Mouse (Mus musculus): Measurements from ENCODE around the gene Rims3. TPM values are rescaled to one million over a fixed set of nuclear protein-coding genes. Genes with fewer than 3 reads are reported as not detected.

Rims3 gene
- polyA plus RNA-seq, 1 experiment from 2014 or later, result 0.51 TPM

DNA sequence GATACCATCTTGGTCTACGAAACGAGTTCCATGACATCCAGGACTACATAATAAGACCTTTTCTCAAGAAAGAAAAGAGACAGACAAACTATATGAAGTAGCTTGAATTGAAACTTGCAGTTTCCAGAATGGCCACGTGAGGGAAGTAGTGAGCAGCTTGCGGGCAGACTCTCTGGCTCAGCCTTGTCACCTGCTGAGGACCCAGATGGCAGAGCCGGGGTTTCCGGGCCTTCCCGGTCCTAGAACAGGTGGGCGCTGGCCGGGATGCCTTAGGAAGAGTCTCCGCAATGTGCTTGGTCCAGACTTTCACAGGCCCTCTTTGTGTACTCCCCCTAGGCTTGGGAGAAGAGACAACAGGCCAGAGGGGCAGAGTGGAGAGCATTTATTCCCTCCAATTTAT is 3.7 kb upstream of the Rims3 start:
- Histone ChIP-seq H3K27me3 (replicated peaks) (peaks cover 89% of the 10 kb centered on the region), H3K9me3 (no peaks in the 10 kb centered on the region), H3K27ac (replicated peaks) (no peak overlapping the region), H3K9ac (no peak overlapping the region), H3K36me3 (no peaks in the 10 kb centered on the region), H3K4me2 (no peak overlapping the region), H3K4me1 (0 out of 2 replicates have a peak, but pooled peaks cover 6% of the 10 kb centered on the region), H3K4me3 (no peak overlapping the region)
- WGBS, result 2% methylated on average over 10 of the region's 10 CpGs
- ATAC-seq (ENCODE audit: extremely low read depth, insufficient number of reproducible peaks, low FRiP score, low TSS enrichment), result no peak

DNA sequence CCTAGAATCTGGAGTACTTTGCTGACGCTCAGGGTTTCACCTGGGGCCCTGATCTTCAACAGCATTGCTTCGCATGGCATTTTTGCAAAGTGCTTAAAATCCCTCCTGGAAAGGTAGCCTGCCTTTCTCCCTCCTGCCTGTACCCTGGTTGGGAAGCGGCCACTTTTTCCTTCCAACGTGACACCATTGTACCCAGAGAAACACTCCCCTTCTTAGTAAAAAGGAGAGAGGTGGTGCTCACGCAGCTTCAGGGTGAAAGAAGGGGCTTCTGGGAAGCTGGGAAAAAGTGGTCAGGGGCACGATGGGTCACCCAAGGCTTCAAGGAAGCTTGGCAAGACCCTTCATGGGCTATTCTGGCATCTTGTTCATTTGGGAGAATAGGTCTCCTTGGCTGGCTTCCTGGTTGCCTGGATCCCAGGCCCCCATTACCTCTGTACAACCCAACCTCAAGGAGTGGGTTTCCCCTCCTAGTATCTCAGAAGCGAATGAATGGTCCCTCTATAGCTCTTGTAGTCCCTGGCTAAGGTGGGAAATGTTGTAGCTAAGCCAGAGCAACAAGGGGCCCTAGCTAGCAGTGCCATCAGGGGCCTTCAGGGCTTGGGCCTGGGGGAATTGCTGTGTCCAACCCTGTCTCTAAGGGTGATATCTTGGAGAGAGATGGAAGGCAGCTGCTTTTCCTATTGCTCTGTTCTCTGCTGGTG is 894 bp downstream of the Rims3 start:
- H3K36me3 ChIP-seq, result no peaks in the 10 kb centered on the region
- no peak for ATAC-seq (ENCODE audit: extremely low read depth, insufficient number of reproducible peaks, low FRiP score, low TSS enrichment)
- H3K27me3 ChIP-seq (replicated peaks), result peaks cover 87% of the 10 kb centered on the region
- WGBS, result 34% methylated on average over 7 of the region's 7 CpGs
- H3K4me3 ChIP-seq, result peak overlapping the region; percentile 64
- peak overlapping the region; percentile 90 for H3K4me2 ChIP-seq
- no peak overlapping the region for H3K9ac ChIP-seq
- H3K4me1 ChIP-seq, result peaks cover 17% of the 10 kb centered on the region
- H3K9me3 ChIP-seq, result no peaks in the 10 kb centered on the region
- H3K27ac ChIP-seq (replicated peaks), result no peak overlapping the region

DNA sequence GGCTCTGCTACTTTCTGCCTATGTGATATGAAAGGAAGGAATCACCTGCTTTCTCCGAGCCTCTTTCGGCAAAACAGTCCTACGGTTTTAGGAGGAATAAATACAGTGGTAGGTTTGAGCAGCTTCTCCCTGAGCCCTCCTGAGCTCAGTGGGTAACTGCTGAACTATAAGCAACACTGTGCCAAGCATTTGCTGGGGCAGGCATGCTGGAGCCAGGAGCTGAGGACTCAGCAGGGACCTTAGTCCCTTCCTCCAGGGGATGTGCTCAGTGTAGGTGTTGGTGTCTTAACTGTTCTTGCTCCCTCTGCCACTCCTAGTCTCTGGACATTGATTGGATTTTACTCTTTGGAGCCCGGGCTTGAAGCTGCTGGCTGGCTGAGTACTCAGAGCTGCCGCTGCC is 1.8 kb downstream of the Rims3 start:
- 34% methylated on average over 5 of the region's 5 CpGs for WGBS
- Histone ChIP-seq H3K27ac (replicated peaks) (no peak overlapping the region), H3K4me2 (no peak overlapping the region), H3K9ac (no peak overlapping the region), H3K36me3 (no peaks in the 10 kb centered on the region), H3K4me1 (peaks cover 26% of the 10 kb centered on the region), H3K9me3 (no peaks in the 10 kb centered on the region), H3K4me3 (no peak overlapping the region), H3K27me3 (replicated peaks) (peaks cover 84% of the 10 kb centered on the region)
- no peak for ATAC-seq (ENCODE audit: extremely low read depth, insufficient number of reproducible peaks, low FRiP score, low TSS enrichment)

DNA sequence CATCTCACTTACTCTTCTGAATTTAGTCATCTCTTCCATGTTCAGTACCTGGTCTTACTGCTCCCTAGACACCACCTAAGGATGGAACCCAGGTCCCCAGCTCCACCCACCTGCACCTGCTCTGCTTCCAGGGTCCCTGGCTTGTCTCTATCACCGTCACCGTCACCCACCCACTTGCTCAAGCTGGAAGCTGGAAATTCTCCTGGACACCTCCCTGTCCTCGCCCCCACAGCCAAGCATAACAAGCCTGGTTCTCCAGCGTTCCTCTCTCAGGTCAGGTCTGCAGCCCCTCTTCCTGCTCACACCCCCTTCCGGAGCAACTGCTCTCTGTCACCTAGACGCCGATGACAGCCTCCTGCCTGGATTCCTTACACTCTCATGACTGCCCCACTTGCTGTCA is 5.2 kb downstream of the Rims3 start:
- Histone ChIP-seq H3K27me3 (replicated peaks) (peaks cover 54% of the 10 kb centered on the region), H3K9me3 (no peaks in the 10 kb centered on the region), H3K4me2 (peak overlapping the region; percentile 6; the same call in 1 of the 2 replicates), H3K9ac (peak overlapping the region; percentile 20; the same call in 1 of the 2 replicates), H3K4me1 (peaks cover 23% of the 10 kb centered on the region), H3K4me3 (no peak overlapping the region), H3K27ac (replicated peaks) (no peak overlapping the region), H3K36me3 (no peaks in the 10 kb centered on the region)
- WGBS, result 14% methylated on average over 7 of the region's 7 CpGs
- 0 out of 2 replicates have a peak, but pooled peaks have one; percentile 30 for ATAC-seq (ENCODE audit: extremely low read depth, insufficient number of reproducible peaks, low FRiP score, low TSS enrichment)

DNA sequence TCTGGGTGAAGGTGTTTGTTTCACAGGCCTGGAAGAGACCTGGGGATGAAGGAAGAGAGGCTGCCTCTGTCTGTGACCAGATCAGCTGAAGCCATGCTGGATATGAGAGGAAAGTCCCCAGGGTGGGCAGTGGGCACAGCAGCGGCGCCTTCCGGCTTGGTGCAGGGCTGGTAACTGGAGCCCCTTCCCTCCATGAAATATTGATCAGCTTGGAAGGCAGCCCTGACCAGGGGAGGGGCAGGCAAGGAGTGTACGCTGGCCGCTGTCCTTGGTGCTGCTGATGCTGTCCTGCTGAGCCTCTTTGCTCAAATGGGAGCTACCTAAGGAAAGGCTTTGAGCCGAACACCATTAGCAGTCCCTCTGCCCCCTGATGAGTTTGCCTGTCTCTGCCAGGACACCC is 11.6 kb downstream of the Rims3 start:
- peaks cover 37% of the 10 kb centered on the region; the same call in 1 of the 2 replicates for H3K27me3 ChIP-seq (replicated peaks)
- H3K36me3 ChIP-seq, result no peaks in the 10 kb centered on the region
- WGBS, result 7% methylated on average over 6 of the region's 6 CpGs
- H3K27ac ChIP-seq (replicated peaks), result no peak overlapping the region
- H3K4me1 ChIP-seq, result peaks cover 1% of the 10 kb centered on the region
- H3K9me3 ChIP-seq, result no peaks in the 10 kb centered on the region
- no peak for ATAC-seq (ENCODE audit: extremely low read depth, insufficient number of reproducible peaks, low FRiP score, low TSS enrichment)
- no peak overlapping the region for H3K4me3 ChIP-seq
- H3K4me2 ChIP-seq, result no peak overlapping the region
- H3K9ac ChIP-seq, result no peak overlapping the region

DNA sequence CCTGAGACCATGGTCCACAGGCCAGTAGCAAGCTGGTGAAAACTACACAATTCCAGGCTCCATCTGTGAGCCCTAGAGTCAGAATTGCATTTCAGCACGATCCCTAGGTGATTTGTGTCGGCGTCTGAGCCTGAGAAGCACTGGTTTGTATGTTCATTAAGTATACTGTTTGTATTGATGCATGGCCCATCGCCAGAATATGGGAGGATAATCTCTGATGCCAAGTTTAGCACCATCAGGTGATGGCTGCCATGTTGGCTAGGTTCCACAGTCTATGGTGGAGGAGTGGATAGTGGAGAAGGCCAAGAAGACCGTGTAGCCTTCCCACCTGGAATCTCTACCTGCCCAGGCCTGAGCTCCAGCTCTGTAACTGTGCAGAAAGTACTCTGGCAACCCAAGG is 13.6 kb downstream of the Rims3 start:
- H3K4me2 ChIP-seq, result no peak overlapping the region
- no peaks in the 10 kb centered on the region for H3K9me3 ChIP-seq

DNA sequence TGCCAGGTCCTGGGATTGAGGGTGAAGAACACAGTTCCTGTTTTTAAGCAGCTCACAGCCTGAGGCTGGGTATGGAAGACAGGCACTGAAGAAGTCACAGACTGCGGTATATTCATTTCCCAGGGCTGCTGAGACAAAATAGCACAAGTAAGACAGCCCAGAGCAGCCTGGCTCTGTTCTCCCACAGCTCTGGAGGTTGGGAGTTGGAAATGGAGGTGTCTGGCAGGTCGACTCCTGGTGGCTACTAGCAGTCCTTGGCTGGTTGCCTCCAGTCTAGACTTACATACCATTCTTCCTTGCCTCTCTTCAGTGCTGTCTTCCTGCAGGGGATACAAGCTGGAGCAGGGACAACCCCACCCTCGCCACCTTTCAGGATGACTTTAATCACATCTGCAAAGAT is 14.4 kb downstream of the Rims3 start:
- ATAC-seq (ENCODE audit: extremely low read depth, insufficient number of reproducible peaks, low FRiP score, low TSS enrichment), result no peak
- no peaks in the 10 kb centered on the region for H3K4me1 ChIP-seq
- no peak overlapping the region for H3K27ac ChIP-seq (replicated peaks)
- H3K27me3 ChIP-seq (replicated peaks), result peaks cover 39% of the 10 kb centered on the region; the same call in 1 of the 2 replicates
- H3K4me3 ChIP-seq, result no peak overlapping the region
- no peak overlapping the region for H3K9ac ChIP-seq
- H3K9me3 ChIP-seq, result no peaks in the 10 kb centered on the region
- 54% methylated on average over 3 of the region's 3 CpGs for WGBS
- no peak overlapping the region for H3K4me2 ChIP-seq
- no peaks in the 10 kb centered on the region for H3K36me3 ChIP-seq

More for the DNA sequence above, 13.6 kb downstream of the Rims3 start:
- no peaks in the 10 kb centered on the region for H3K4me1 ChIP-seq
- no peak overlapping the region for H3K9ac ChIP-seq
- no peak for ATAC-seq (ENCODE audit: extremely low read depth, insufficient number of reproducible peaks, low FRiP score, low TSS enrichment)
- H3K36me3 ChIP-seq, result no peaks in the 10 kb centered on the region
- H3K27ac ChIP-seq (replicated peaks), result no peak overlapping the region
- no peak overlapping the region for H3K4me3 ChIP-seq
- 70% methylated on average over 5 of the region's 5 CpGs for WGBS
- peaks cover 38% of the 10 kb centered on the region; the same call in 1 of the 2 replicates for H3K27me3 ChIP-seq (replicated peaks)

DNA sequence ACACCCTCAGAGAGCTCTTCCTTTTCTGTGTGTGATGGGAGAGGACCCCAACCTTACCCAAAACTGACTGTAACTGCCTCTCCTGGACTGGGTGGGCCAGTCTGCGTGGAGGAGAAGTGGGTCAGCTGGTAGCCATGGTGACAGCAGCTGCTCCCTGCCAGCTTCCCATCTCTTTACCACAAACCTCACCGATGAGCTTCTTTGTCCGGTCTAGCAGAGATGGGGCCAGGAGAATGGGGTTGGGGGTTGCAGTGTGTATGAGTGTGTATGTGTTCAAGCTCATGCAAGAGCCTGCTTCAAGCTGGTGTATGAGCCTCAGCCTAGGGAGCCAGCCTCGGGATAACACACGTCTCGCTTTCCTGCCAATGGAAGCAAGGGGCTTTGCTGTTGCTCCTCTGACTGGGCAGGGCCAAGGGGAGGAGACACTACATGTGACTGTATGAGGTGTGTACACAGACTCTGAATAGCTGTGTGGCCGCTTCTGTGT is 15.7 kb downstream of the Rims3 start:
- Histone ChIP-seq H3K27ac (replicated peaks) (no peak overlapping the region), H3K27me3 (replicated peaks) (peaks cover 43% of the 10 kb centered on the region; the same call in 1 of the 2 replicates), H3K4me2 (no peak overlapping the region), H3K36me3 (no peaks in the 10 kb centered on the region), H3K4me3 (no peak overlapping the region), H3K4me1 (no peaks in the 10 kb centered on the region), H3K9ac (no peak overlapping the region), H3K9me3 (no peaks in the 10 kb centered on the region)
- WGBS, result 66% methylated on average over 7 of the region's 7 CpGs
- ATAC-seq (ENCODE audit: extremely low read depth, insufficient number of reproducible peaks, low FRiP score, low TSS enrichment), result no peak

DNA sequence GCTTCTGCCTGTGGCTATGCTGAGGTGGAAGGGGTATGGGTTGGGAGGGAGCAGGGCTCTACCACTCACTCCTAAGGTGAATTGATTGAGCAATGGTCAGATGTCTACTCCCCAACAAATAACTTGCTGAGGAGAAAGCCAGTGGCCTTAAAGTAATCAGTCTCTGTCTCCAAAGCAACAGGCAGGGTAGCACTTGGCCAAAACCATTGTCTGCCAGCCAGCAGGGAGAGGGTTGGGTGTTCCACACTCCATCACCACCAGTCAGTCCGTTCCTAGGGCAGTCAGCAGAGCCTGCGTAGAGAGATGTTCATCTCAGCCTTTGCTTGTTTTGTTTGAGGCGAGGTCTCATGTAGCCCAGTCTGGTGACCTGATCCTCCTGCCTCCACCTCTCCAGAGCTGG is 21.3 kb downstream of the Rims3 start:
- ATAC-seq (ENCODE audit: extremely low read depth, insufficient number of reproducible peaks, low FRiP score, low TSS enrichment), result no peak
- no peaks in the 10 kb centered on the region for H3K4me1 ChIP-seq
- WGBS, result 62% methylated on average over 3 of the region's 3 CpGs

DNA sequence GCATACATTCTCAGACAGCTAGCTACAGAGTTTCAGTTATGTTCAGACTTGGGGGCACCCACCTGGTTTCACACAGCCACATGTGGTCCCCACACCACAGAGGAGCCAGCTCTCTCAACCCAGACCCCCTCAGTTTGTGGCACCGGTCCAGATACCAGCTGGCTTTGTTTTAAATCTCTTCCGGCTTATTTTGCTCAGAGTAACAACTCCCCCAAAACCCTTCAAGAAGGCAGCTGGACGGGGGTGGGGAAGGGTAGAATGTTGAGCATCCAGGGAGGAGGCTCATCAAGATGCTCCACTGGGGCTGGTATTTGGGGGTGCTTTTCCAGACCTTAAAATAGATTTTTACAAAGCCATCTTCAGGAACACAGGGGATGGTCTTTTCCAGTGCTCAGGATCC is 24.1 kb downstream of the Rims3 start:
- no peaks in the 10 kb centered on the region for H3K9me3 ChIP-seq
- H3K36me3 ChIP-seq, result no peaks in the 10 kb centered on the region
- H3K27me3 ChIP-seq (replicated peaks), result peaks cover 11% of the 10 kb centered on the region; the same call in 1 of the 2 replicates
- ATAC-seq (ENCODE audit: extremely low read depth, insufficient number of reproducible peaks, low FRiP score, low TSS enrichment), result no peak
- no peaks in the 10 kb centered on the region for H3K4me1 ChIP-seq
- no peak overlapping the region for H3K4me2 ChIP-seq
- no peak overlapping the region for H3K4me3 ChIP-seq
- WGBS, result 69% methylated on average over 3 of the region's 3 CpGs
- no peak overlapping the region for H3K9ac ChIP-seq
- H3K27ac ChIP-seq (replicated peaks), result no peak overlapping the region

More for the DNA sequence above, 21.3 kb downstream of the Rims3 start:
- no peak overlapping the region for H3K27ac ChIP-seq (replicated peaks)
- no peak overlapping the region for H3K9ac ChIP-seq
- no peaks in the 10 kb centered on the region for H3K36me3 ChIP-seq
- H3K4me2 ChIP-seq, result no peak overlapping the region
- H3K4me3 ChIP-seq, result no peak overlapping the region
- no peaks in the 10 kb centered on the region for H3K9me3 ChIP-seq
- H3K27me3 ChIP-seq (replicated peaks), result peaks cover 13% of the 10 kb centered on the region; the same call in 1 of the 2 replicates

DNA sequence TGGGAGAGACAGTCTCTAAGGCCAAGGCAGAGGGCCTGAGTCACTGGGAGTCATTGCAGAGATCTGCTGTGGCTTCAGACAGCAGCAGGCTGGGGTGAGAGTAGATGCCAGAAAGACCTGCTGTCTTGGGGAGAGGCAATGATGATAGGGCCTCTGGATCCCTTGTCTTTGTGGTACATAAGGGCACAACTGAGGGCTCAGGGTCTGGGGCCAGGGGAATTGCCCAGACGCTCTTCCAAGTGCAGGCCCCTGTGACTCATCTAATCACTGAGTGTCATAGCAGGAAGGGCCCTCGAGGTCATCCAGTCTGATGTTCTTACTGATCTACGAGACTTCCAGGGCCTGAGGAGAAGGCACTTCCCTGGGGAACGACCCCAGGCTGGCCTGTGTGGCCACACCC is 24.8 kb downstream of the Rims3 start:
- no peaks in the 10 kb centered on the region for H3K4me1 ChIP-seq
- H3K9ac ChIP-seq, result no peak overlapping the region
- no peak overlapping the region for H3K4me3 ChIP-seq
- H3K27me3 ChIP-seq (replicated peaks), result peaks cover 12% of the 10 kb centered on the region; the same call in 1 of the 2 replicates
- no peaks in the 10 kb centered on the region for H3K36me3 ChIP-seq
- H3K4me2 ChIP-seq, result no peak overlapping the region
- no peak for ATAC-seq (ENCODE audit: extremely low read depth, insufficient number of reproducible peaks, low FRiP score, low TSS enrichment)
- H3K9me3 ChIP-seq, result no peaks in the 10 kb centered on the region
- 37% methylated on average over 4 of the region's 4 CpGs for WGBS
- no peak overlapping the region for H3K27ac ChIP-seq (replicated peaks)
